Mouse (Mus musculus): ENCODE results near the gene Slx4. TPM values are rescaled to one million over a fixed set of nuclear protein-coding genes. Genes with fewer than 3 reads are reported as not detected.

The Slx4 gene
- polyA plus RNA-seq, 1 experiment = 39.5 TPM

DNA sequence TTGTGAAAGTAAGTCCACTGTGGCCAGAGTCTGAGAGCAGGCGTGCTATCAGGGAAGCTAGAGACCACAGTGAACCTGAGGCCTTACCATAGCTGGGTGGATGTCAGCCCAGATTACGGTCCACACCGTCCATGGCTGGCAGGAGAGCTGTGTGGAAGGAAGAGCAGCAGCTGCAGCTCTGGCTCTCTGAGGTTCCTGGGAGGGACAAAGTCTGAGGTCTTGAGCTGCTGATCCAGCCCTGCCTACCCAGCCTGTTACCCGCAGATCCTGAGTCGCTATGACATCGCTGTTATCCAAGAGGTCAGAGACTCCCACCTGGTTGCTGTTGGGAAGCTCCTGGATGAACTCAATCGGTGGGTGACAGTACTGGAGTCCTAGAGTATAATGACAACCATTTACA lies 34.1 kb upstream of the Slx4 start:
- Histone ChIP-seq H3K9me3 (replicated peaks; ENCODE audit: control insufficient read depth, insufficient read depth, low read length, poor library complexity, severe bottlenecking) (no peaks in the 10 kb centered on the region), H3K4me1 (ENCODE audit: control insufficient read depth, insufficient read depth, low read length) (no peaks in the 10 kb centered on the region), H3K27ac (ENCODE audit: insufficient read depth, low read length) (no peak overlapping the region), H3K4me3 (ENCODE audit: low read depth, low read length) (no peak overlapping the region), H3K9ac (ENCODE audit: low read depth, poor library complexity, severe bottlenecking) (no peak overlapping the region), H3K36me3 (ENCODE audit: control insufficient read depth, insufficient read depth, low read length, poor library complexity, severe bottlenecking) (peaks cover 18% of the 10 kb centered on the region), H3K27me3 (ENCODE audit: control insufficient read depth, insufficient read depth, low read length, poor library complexity, severe bottlenecking) (no peaks in the 10 kb centered on the region)
- TF ChIP-seq POLR2A (IDR thresholded peaks at IDR 0.05; ENCODE audit: insufficient read depth, low read length) (no peak), CTCF (IDR thresholded peaks at IDR 0.05; ENCODE audit: low read depth, low read length) (no peak)

DNA sequence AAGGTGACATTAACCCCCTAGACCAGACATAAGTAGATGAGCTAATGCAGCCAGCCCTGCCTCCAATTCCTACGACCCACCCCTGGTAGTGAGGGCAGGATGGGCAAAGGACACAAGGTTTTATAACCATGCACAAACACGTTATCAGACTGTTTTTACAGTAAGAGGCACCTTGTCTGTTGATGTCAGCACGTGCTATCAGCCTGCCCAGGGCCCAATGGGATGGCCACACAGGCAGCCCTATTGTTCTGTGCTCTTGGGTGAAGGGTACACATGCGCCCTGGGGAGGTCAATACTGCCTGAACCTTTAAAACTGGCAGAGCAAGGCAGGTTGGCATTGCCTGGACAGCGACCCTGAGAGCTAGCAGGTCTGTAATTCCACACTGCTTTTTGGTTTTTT lies 33.2 kb upstream of the Slx4 start, which contains the start of gene Dnase1:
Gene Dnase1 (plus strand): TSS at position 136 of the 400 bp plus-strand sequence.
- Histone ChIP-seq H3K27ac (ENCODE audit: insufficient read depth, low read length) (no peak within 1 kb of the TSS), H3K4me1 (ENCODE audit: control insufficient read depth, insufficient read depth, low read length) (no peaks in the 10 kb centered on the region), H3K9ac (ENCODE audit: low read depth, poor library complexity, severe bottlenecking) (no peak within 1 kb of the TSS), H3K9me3 (replicated peaks; ENCODE audit: control insufficient read depth, insufficient read depth, low read length, poor library complexity, severe bottlenecking) (no peaks in the 10 kb centered on the region), H3K36me3 (ENCODE audit: control insufficient read depth, insufficient read depth, low read length, poor library complexity, severe bottlenecking) (peaks cover 17% of the 10 kb centered on the region), H3K4me3 (ENCODE audit: low read depth, low read length) (no peak within 1 kb of the TSS), H3K27me3 (ENCODE audit: control insufficient read depth, insufficient read depth, low read length, poor library complexity, severe bottlenecking) (no peaks in the 10 kb centered on the region)
- no peak for TF ChIP-seq EP300 (IDR thresholded peaks at IDR 0.05; ENCODE audit: insufficient read depth, low read depth, low read length)
- no peak for TF ChIP-seq POLR2A (IDR thresholded peaks at IDR 0.05; ENCODE audit: insufficient read depth, low read length)
- no peak for TF ChIP-seq CTCF (IDR thresholded peaks at IDR 0.05; ENCODE audit: low read depth, low read length)

GRCm38 (mm10) chr16:4035575-4035974 lies 32.0 kb upstream of the Slx4 start:
- H3K36me3 ChIP-seq (ENCODE audit: control insufficient read depth, insufficient read depth, low read length, poor library complexity, severe bottlenecking) = peaks cover 15% of the 10 kb centered on the region
- H3K9ac ChIP-seq (ENCODE audit: low read depth, poor library complexity, severe bottlenecking) = no peak overlapping the region
- no peaks in the 10 kb centered on the region for H3K4me1 ChIP-seq (ENCODE audit: control insufficient read depth, insufficient read depth, low read length)
- no peak overlapping the region for H3K27ac ChIP-seq (ENCODE audit: insufficient read depth, low read length)
- H3K4me3 ChIP-seq (ENCODE audit: low read depth, low read length) = no peak overlapping the region
- no peaks in the 10 kb centered on the region for H3K27me3 ChIP-seq (ENCODE audit: control insufficient read depth, insufficient read depth, low read length, poor library complexity, severe bottlenecking)
- no peaks in the 10 kb centered on the region for H3K9me3 ChIP-seq (replicated peaks; ENCODE audit: control insufficient read depth, insufficient read depth, low read length, poor library complexity, severe bottlenecking)
- TF ChIP-seq CTCF (IDR thresholded peaks at IDR 0.05; ENCODE audit: low read depth, low read length) (no peak), POLR2A (IDR thresholded peaks at IDR 0.05; ENCODE audit: insufficient read depth, low read length) (no peak), EP300 (IDR thresholded peaks at IDR 0.05; ENCODE audit: insufficient read depth, low read depth, low read length) (no peak)

GRCm38 (mm10) chr16:4034476-4034875 lies 30.9 kb upstream of the Slx4 start:
- no peak for TF ChIP-seq POLR2A (IDR thresholded peaks at IDR 0.05; ENCODE audit: insufficient read depth, low read length)
- TF ChIP-seq EP300 (IDR thresholded peaks at IDR 0.05; ENCODE audit: insufficient read depth, low read depth, low read length) = no peak
- TF ChIP-seq CTCF (IDR thresholded peaks at IDR 0.05; ENCODE audit: low read depth, low read length) = no peak
- H3K36me3 ChIP-seq (ENCODE audit: control insufficient read depth, insufficient read depth, low read length, poor library complexity, severe bottlenecking) = peaks cover 8% of the 10 kb centered on the region
- H3K4me3 ChIP-seq (ENCODE audit: low read depth, low read length) = no peak overlapping the region
- H3K27me3 ChIP-seq (ENCODE audit: control insufficient read depth, insufficient read depth, low read length, poor library complexity, severe bottlenecking) = no peaks in the 10 kb centered on the region
- no peaks in the 10 kb centered on the region for H3K9me3 ChIP-seq (replicated peaks; ENCODE audit: control insufficient read depth, insufficient read depth, low read length, poor library complexity, severe bottlenecking)
- no peaks in the 10 kb centered on the region for H3K4me1 ChIP-seq (ENCODE audit: control insufficient read depth, insufficient read depth, low read length)
- H3K27ac ChIP-seq (ENCODE audit: insufficient read depth, low read length) = no peak overlapping the region
- H3K9ac ChIP-seq (ENCODE audit: low read depth, poor library complexity, severe bottlenecking) = no peak overlapping the region

GRCm38 (mm10) chr16:4033971-4034370 lies 30.4 kb upstream of the Slx4 start:
- Histone ChIP-seq H3K27me3 (ENCODE audit: control insufficient read depth, insufficient read depth, low read length, poor library complexity, severe bottlenecking) (no peaks in the 10 kb centered on the region), H3K4me1 (ENCODE audit: control insufficient read depth, insufficient read depth, low read length) (no peaks in the 10 kb centered on the region), H3K9me3 (replicated peaks; ENCODE audit: control insufficient read depth, insufficient read depth, low read length, poor library complexity, severe bottlenecking) (no peaks in the 10 kb centered on the region), H3K36me3 (ENCODE audit: control insufficient read depth, insufficient read depth, low read length, poor library complexity, severe bottlenecking) (peaks cover 4% of the 10 kb centered on the region; the same call in 1 of the 2 replicates), H3K27ac (ENCODE audit: insufficient read depth, low read length) (no peak overlapping the region), H3K9ac (ENCODE audit: low read depth, poor library complexity, severe bottlenecking) (no peak overlapping the region), H3K4me3 (ENCODE audit: low read depth, low read length) (no peak overlapping the region)
- TF ChIP-seq CTCF (IDR thresholded peaks at IDR 0.05; ENCODE audit: low read depth, low read length) = no peak
- TF ChIP-seq POLR2A (IDR thresholded peaks at IDR 0.05; ENCODE audit: insufficient read depth, low read length) = no peak
- no peak for TF ChIP-seq EP300 (IDR thresholded peaks at IDR 0.05; ENCODE audit: insufficient read depth, low read depth, low read length)

- H3K9ac ChIP-seq (ENCODE audit: low read depth, poor library complexity, severe bottlenecking) = no peak overlapping the region
- TF ChIP-seq EP300 (IDR thresholded peaks at IDR 0.05; ENCODE audit: insufficient read depth, low read depth, low read length) = no peak
- no peak for TF ChIP-seq POLR2A (IDR thresholded peaks at IDR 0.05; ENCODE audit: insufficient read depth, low read length)
- TF ChIP-seq CTCF (IDR thresholded peaks at IDR 0.05; ENCODE audit: low read depth, low read length) = no peak
- 0 out of 2 replicates have a peak overlapping the region, but pooled peaks have one; percentile 2 for H3K27ac ChIP-seq (ENCODE audit: insufficient read depth, low read length)
- no peaks in the 10 kb centered on the region for H3K27me3 ChIP-seq (ENCODE audit: control insufficient read depth, insufficient read depth, low read length, poor library complexity, severe bottlenecking)
- H3K9me3 ChIP-seq (replicated peaks; ENCODE audit: control insufficient read depth, insufficient read depth, low read length, poor library complexity, severe bottlenecking) = no peaks in the 10 kb centered on the region
- H3K36me3 ChIP-seq (ENCODE audit: control insufficient read depth, insufficient read depth, low read length, poor library complexity, severe bottlenecking) = no peaks in the 10 kb centered on the region
- H3K4me1 ChIP-seq (ENCODE audit: control insufficient read depth, insufficient read depth, low read length) = no peaks in the 10 kb centered on the region
- H3K4me3 ChIP-seq (ENCODE audit: low read depth, low read length) = no peak overlapping the region
Measured at GRCm38 (mm10) chr16:4032341-4032748, 28.8 kb upstream of the Slx4 start.

Measured in ES-Bruce4 (cell line).